Mouse (Mus musculus) cerebellum, adult 2 months (tissue): Measurements from ENCODE around the gene Pphln1.

Experiments used
- CTCF ChIP-seq: fragments of 200-500 bp; IDR thresholded peaks from 2 replicates; pipeline ENCODE4 v1.5.1; 2011; ENCODE audit warnings: low read depth, mild to moderate bottlenecking, control low read depth, low read length, moderate library complexity, borderline replicate concordance; ENCODE audit not compliant: insufficient read depth
- POLR2A ChIP-seq: fragments of 200-500 bp; IDR thresholded peaks from 2 replicates; pipeline ENCODE4 v1.6.1; 2011; ENCODE audit warnings: low read length, control low read depth, borderline replicate concordance; ENCODE audit not compliant: insufficient read depth

- TF ChIP-seq CTCF, result no peak
- TF ChIP-seq POLR2A, result no peak
Measured at GRCm38 (mm10) chr15:93538551-93539205, 140.5 kb downstream of the Pphln1 start.
